Mouse (Mus musculus): ENCODE data around the gene G6pdx. TPM values are rescaled to one million over a fixed set of nuclear protein-coding genes. Genes with fewer than 3 reads are reported as not detected.

Gene G6pdx
- polyA plus RNA-seq, 1 experiment from 2014 or later, result 46.3 TPM

- H3K9ac ChIP-seq, result peak within 1 kb of the TSS; percentile 77
- peak within 1 kb of the TSS; percentile 81 for H3K27ac ChIP-seq
- ATAC-seq, result peak; percentile 100
- peak within 1 kb of the TSS; percentile 47 for H3K4me3 ChIP-seq (replicated peaks)
- H3K27me3 ChIP-seq (replicated peaks), result no peaks in the 10 kb centered on the region
- H3K9me3 ChIP-seq, result no peaks in the 10 kb centered on the region
- peak within 1 kb of the TSS; percentile 66 for H3K4me2 ChIP-seq (replicated peaks)
- WGBS, result 23% methylated on average over 30 of the region's 30 CpGs
- no peaks in the 10 kb centered on the region for H3K4me1 ChIP-seq (replicated peaks)
- no peaks in the 10 kb centered on the region for H3K36me3 ChIP-seq
Observed at GRCm38 (mm10) chrX:74392535-74393443, 36.2 kb downstream of the G6pdx start, which contains the start of the genes Fam3a and Ikbkg. Fam3a (minus strand) TSS chrX:74393272. Ikbkg (plus strand) TSS chrX:74393290.

DNA sequence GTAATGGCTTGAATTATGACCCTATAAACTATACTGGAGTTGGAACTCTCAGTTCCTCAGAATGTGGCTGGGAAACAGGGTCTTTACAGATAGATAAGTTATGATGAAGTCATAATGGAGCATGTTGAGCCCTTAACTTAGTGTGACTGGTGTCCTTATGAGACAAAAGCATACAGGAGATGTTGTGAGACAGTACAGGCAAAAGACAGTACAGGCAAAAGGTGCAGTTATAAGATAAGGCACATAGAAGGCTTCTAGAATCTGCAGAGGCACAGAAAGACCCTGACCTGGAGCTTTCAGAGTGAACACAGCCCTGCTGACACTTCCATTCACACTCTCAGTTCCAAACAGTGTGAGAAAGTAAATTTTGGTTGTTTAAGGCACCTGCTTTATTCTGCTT lies 40.8 kb downstream of the G6pdx start:
- Histone ChIP-seq H3K27me3 (replicated peaks) (no peaks in the 10 kb centered on the region), H3K9ac (no peak overlapping the region), H3K27ac (no peak overlapping the region), H3K9me3 (no peaks in the 10 kb centered on the region), H3K36me3 (no peaks in the 10 kb centered on the region), H3K4me3 (replicated peaks) (no peak overlapping the region), H3K4me1 (replicated peaks) (no peaks in the 10 kb centered on the region), H3K4me2 (replicated peaks) (no peak overlapping the region)
- no peak for ATAC-seq

DNA sequence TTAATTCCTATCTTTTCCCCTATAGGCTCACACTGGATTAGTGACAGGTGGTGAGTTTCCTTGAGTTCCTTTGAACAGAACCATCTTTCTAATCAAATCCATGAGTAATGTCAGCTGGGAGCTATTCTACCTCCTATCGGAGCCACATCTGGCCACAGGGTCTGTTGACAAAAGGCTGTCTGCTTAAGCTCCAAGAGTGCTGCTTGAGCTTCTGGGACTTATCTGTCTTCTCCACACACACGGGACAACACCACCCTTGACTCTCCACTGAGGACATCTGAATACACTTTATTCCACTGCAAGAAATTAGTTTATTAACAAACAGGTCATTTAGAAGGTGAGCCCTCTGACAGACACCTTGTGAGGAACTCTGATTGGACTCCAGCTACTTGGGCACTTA lies 44.5 kb downstream of the G6pdx start:
- ATAC-seq, result no peak
- no peaks in the 10 kb centered on the region for H3K4me1 ChIP-seq (replicated peaks)
- no peak overlapping the region for H3K27ac ChIP-seq
- H3K4me3 ChIP-seq (replicated peaks), result no peak overlapping the region
- H3K9me3 ChIP-seq, result no peaks in the 10 kb centered on the region
- no peak overlapping the region for H3K4me2 ChIP-seq (replicated peaks)
- H3K27me3 ChIP-seq (replicated peaks), result no peaks in the 10 kb centered on the region
- no peaks in the 10 kb centered on the region for H3K36me3 ChIP-seq
- WGBS, result 79% methylated on average over 2 of the region's 2 CpGs
- H3K9ac ChIP-seq, result no peak overlapping the region

GRCm38 (mm10) chrX:74372888-74373549 lies 56.0 kb downstream of the G6pdx start, which contains the start of the genes Ubl4a and Slc10a3:
Ubl4a (minus strand) TSS chrX:74373218.
Slc10a3 (minus strand) TSS chrX:74373349.
- peak; percentile 92 for ATAC-seq
- H3K9me3 ChIP-seq, result no peaks in the 10 kb centered on the region
- H3K4me2 ChIP-seq (replicated peaks), result peak within 1 kb of the TSS; percentile 64
- peak within 1 kb of the TSS; percentile 51 for H3K9ac ChIP-seq
- no peaks in the 10 kb centered on the region for H3K36me3 ChIP-seq
- 26% methylated on average over 32 of the region's 32 CpGs for WGBS
- no peaks in the 10 kb centered on the region for H3K27me3 ChIP-seq (replicated peaks)
- H3K4me1 ChIP-seq (replicated peaks), result no peaks in the 10 kb centered on the region
- no peak within 1 kb of the TSS for H3K27ac ChIP-seq
- peak within 1 kb of the TSS; percentile 45 for H3K4me3 ChIP-seq (replicated peaks)

DNA sequence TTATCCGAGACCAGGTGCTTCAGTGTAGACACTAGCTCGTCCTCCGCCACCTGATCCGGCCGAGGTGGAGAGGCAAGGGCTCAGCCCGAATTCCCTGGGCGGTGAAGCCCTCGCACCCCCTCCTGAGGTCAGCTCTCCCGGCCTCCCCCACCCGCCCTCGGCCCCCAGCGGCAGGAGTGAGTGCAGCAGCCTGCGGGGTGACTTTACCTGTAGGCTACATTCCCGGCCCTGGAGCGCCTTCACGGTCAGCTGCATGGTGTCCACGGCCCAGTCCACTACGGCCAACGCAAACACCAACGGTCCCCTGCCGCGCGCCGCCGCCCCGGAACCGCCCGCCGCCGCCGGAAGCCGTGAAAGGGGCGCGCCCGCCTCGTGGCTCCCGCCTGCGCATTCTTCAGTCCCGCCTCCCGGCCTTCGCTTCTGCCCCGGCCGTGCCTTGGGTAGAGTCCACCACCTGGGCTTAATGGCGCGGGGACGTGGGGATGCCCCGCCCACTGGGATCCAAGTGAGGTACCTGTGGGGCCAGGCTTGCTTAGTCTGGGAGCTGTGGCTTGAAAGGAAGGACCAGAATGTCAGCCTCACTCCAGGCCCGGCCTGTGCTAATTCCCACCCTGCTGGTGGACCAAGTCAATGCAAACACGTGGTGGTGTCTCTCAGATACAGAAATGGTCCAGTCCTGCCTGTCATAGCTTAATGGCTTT lies 60.6 kb downstream of the G6pdx start:
- ATAC-seq, result peak; percentile 88
- 16% methylated on average over 47 of the region's 49 CpGs for WGBS
- Histone ChIP-seq H3K4me1 (replicated peaks) (no peaks in the 10 kb centered on the region), H3K9me3 (no peaks in the 10 kb centered on the region), H3K27me3 (replicated peaks) (no peaks in the 10 kb centered on the region), H3K4me3 (replicated peaks) (peak overlapping the region; percentile 55), H3K4me2 (replicated peaks) (peak overlapping the region; percentile 57), H3K27ac (peak overlapping the region; percentile 39), H3K36me3 (no peaks in the 10 kb centered on the region), H3K9ac (peak overlapping the region; percentile 68)

GRCm38 (mm10) chrX:74367512-74367911 lies 61.5 kb downstream of the G6pdx start:
- ATAC-seq, result no peak
- Histone ChIP-seq H3K4me3 (replicated peaks) (peak overlapping the region; percentile 55), H3K9ac (peak overlapping the region; percentile 68), H3K27me3 (replicated peaks) (no peaks in the 10 kb centered on the region), H3K4me2 (replicated peaks) (peak overlapping the region; percentile 57), H3K36me3 (no peaks in the 10 kb centered on the region), H3K27ac (no peak overlapping the region), H3K9me3 (no peaks in the 10 kb centered on the region), H3K4me1 (replicated peaks) (no peaks in the 10 kb centered on the region)
- 57% methylated on average over 10 of the region's 10 CpGs for WGBS

Other genes with a start within 250 kb of the G6pdx start
- 274 and 316 TPM in 2 replicates for gene Flna, start 179.4 kb downstream of the G6pdx start, polyA plus RNA-seq (2015; fragmentation: Nextera tagmentation; extraction: Ambion mirVana)
- 21.7 and 25.7 TPM in 2 replicates for gene Emd, start 174.5 kb downstream of the G6pdx start, polyA plus RNA-seq (2015; fragmentation: Nextera tagmentation; extraction: Ambion mirVana)
- 818 and 879 TPM in 2 replicates for gene Rpl10, start 158.4 kb downstream of the G6pdx start, polyA plus RNA-seq (2015; fragmentation: Nextera tagmentation; extraction: Ambion mirVana)
- gene Taz, start 147.3 kb downstream of the G6pdx start, polyA plus RNA-seq (2015; fragmentation: Nextera tagmentation; extraction: Ambion mirVana), result 74.9 and 81.1 TPM in 2 replicates
- gene Dnase1l1, start 146.9 kb downstream of the G6pdx start, polyA plus RNA-seq (2015; fragmentation: Nextera tagmentation; extraction: Ambion mirVana), result 11.0 TPM in 2 replicates
- gene Atp6ap1, start 132.1 kb downstream of the G6pdx start, polyA plus RNA-seq (2015; fragmentation: Nextera tagmentation; extraction: Ambion mirVana), result 120 and 126 TPM in 2 replicates
- 158 and 168 TPM in 2 replicates for gene Gdi1, start 124.2 kb downstream of the G6pdx start, polyA plus RNA-seq (2015; fragmentation: Nextera tagmentation; extraction: Ambion mirVana)
- gene Fam50a, start 116.2 kb downstream of the G6pdx start, polyA plus RNA-seq (2015; fragmentation: Nextera tagmentation; extraction: Ambion mirVana), result 58.8 and 60.0 TPM in 2 replicates
- 7.3 and 8.5 TPM in 2 replicates for gene Plxna3, start 100.1 kb downstream of the G6pdx start, polyA plus RNA-seq (2015; fragmentation: Nextera tagmentation; extraction: Ambion mirVana)
- 91.5 and 104 TPM in 2 replicates for gene Lage3, start 75.6 kb downstream of the G6pdx start, polyA plus RNA-seq (2015; fragmentation: Nextera tagmentation; extraction: Ambion mirVana)
- 65.1 and 66.8 TPM in 2 replicates for gene Ubl4a, start 56.0 kb downstream of the G6pdx start, polyA plus RNA-seq (2015; fragmentation: Nextera tagmentation; extraction: Ambion mirVana)
- gene Slc10a3, start 55.8 kb downstream of the G6pdx start, polyA plus RNA-seq (2015; fragmentation: Nextera tagmentation; extraction: Ambion mirVana), result 15.9 and 16.6 TPM in 2 replicates
- gene Fam3a, start 35.9 kb downstream of the G6pdx start, polyA plus RNA-seq (2015; fragmentation: Nextera tagmentation; extraction: Ambion mirVana), result 29.5 and 32.0 TPM in 2 replicates
- gene Ikbkg, start 35.9 kb downstream of the G6pdx start, polyA plus RNA-seq (2015; fragmentation: Nextera tagmentation; extraction: Ambion mirVana), result 18.4 and 19.7 TPM in 2 replicates
- not detected in 2 replicates for gene Gm6880, start 52.2 kb upstream of the G6pdx start, polyA plus RNA-seq (2015; fragmentation: Nextera tagmentation; extraction: Ambion mirVana)
- not detected in 2 replicates for gene Olfr1326-ps1, start 145.7 kb upstream of the G6pdx start, polyA plus RNA-seq (2015; fragmentation: Nextera tagmentation; extraction: Ambion mirVana)
- gene Olfr1325, start 163.5 kb upstream of the G6pdx start, polyA plus RNA-seq (2015; fragmentation: Nextera tagmentation; extraction: Ambion mirVana), result not detected in 2 replicates
- gene Gm5640, start 216.4 kb upstream of the G6pdx start, polyA plus RNA-seq (2015; fragmentation: Nextera tagmentation; extraction: Ambion mirVana), result not detected in 2 replicates